Mouse (Mus musculus): Measurements from ENCODE around the gene Cdc37. TPM values are rescaled to one million over a fixed set of nuclear protein-coding genes. Genes with fewer than 3 reads are reported as not detected.

Cdc37 gene
- polyA plus RNA-seq, 1 experiment = 91.1 TPM

DNA sequence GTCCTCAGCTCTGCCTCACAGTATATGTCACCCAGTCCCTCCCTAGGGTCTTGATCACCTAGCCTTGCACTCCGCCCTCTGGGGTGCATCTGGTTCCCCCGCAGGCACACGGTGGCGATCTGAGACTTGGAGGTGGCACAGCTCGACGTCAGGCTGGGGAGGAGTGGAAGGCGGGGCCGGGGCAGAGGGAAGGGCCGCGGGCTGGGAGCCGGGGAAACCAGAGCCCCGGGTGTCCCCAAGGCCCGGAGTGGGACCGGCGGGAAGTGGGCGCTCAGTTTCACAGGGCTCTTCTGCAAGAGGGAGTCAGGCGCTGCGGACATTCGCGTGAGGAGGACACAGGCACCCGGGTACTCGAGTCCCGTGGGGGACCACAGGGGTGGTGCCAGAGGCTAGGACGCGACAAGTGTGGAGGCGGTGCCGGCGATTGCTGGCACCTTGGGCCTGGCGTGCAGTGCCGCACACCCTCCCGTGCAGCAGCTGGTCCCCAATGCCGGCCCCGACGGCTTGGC is 34.2 kb upstream of the Cdc37 start:
- H3K4me1 ChIP-seq (replicated peaks; ENCODE audit: control insufficient read depth, insufficient read depth, low read length) = peaks cover 18% of the 10 kb centered on the region
- 2% methylated on average over 34 of the region's 34 CpGs for WGBS
- TF ChIP-seq POLR2A (IDR thresholded peaks at IDR 0.05; ENCODE audit: control insufficient read depth, extremely low read depth, insufficient read depth, low read length, poor library complexity) (no peak), CTCF (IDR thresholded peaks at IDR 0.05; ENCODE audit: borderline replicate concordance, control insufficient read depth, extremely low read depth, insufficient read depth, low read length, poor library complexity) (peak; percentile 21; the same call in 1 of the 2 replicates)
- no peaks in the 10 kb centered on the region for H3K27me3 ChIP-seq (ENCODE audit: control insufficient read depth, insufficient read depth, low read length)
- no peak overlapping the region for H3K27ac ChIP-seq (ENCODE audit: control insufficient read depth, insufficient read depth, low read length)
- peak; percentile 55 for DNase-seq
- H3K4me3 ChIP-seq (ENCODE audit: control insufficient read depth, insufficient read depth, low read length) = peak overlapping the region; percentile 35
- no peaks in the 10 kb centered on the region for H3K36me3 ChIP-seq (ENCODE audit: control insufficient read depth, insufficient read depth, low read length)

DNA sequence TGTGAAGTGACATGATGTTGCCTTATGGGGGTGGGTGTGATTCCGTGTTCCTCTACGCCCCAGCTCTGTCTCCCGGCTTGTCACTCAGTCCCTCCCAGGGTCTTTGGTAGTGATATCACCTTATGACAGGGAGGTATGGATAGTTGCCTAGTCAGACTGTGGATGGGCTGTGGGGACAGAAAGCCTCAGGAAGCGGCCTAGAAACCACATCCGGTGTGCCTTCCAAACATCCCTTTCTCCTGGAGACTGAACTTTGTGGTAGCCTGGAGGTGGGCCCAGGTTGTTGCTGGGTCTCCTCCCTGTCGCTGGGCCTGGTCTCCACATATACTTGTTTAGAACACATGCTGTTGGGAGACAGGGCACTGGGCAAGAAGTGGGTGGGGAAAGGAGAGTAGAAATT is 33.6 kb upstream of the Cdc37 start:
- H3K4me1 ChIP-seq (replicated peaks; ENCODE audit: control insufficient read depth, insufficient read depth, low read length) = peaks cover 18% of the 10 kb centered on the region
- H3K4me3 ChIP-seq (ENCODE audit: control insufficient read depth, insufficient read depth, low read length) = no peak overlapping the region
- no peaks in the 10 kb centered on the region for H3K27me3 ChIP-seq (ENCODE audit: control insufficient read depth, insufficient read depth, low read length)
- DNase-seq = no peak
- WGBS = 40% methylated on average over 6 of the region's 6 CpGs
- H3K27ac ChIP-seq (ENCODE audit: control insufficient read depth, insufficient read depth, low read length) = no peak overlapping the region
- H3K36me3 ChIP-seq (ENCODE audit: control insufficient read depth, insufficient read depth, low read length) = no peaks in the 10 kb centered on the region
- TF ChIP-seq POLR2A (IDR thresholded peaks at IDR 0.05; ENCODE audit: control insufficient read depth, extremely low read depth, insufficient read depth, low read length, poor library complexity) (no peak), CTCF (IDR thresholded peaks at IDR 0.05; ENCODE audit: borderline replicate concordance, control insufficient read depth, extremely low read depth, insufficient read depth, low read length, poor library complexity) (no peak)

DNA sequence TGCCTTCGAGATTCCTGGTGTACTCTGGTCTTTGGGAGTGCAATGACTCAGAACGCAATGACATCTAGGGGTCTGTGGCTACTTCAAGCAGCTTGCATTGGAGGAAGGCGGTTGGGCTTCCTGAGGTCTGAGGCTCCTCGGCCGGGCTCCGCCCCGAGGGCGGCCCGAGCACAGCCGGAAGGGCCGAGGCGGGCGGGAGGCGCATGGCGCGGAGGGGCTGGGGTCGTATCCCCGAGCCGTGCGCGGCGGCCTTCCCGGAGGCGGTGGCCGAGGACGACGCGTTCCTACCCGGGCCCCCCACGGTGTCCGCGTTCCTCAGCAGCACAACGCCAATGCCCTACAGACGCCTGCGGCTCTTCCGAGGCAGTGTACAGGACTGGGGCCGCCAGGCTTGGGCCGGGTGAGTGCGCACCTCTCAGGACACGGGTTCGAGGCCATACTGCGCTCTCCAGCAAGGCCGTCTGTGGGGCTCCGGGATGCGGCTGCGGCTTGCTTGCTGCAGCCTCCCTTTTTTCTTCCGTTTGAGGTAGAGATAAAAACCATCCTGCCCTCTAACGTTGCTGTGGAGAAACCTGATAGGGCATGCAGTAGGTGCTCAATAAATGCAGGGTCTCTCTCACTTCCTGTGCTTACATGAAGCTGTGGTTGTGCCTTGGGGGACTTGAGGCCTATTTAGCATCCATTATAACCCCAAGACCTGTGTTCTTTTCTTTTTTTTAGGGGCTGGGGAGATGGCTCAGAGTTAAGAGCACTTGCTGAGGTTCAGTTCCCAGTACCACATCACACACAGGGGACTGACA is 31.8 kb upstream of the Cdc37 start:
- DNase-seq = no peak
- Histone ChIP-seq H3K27ac (ENCODE audit: control insufficient read depth, insufficient read depth, low read length) (no peak overlapping the region), H3K4me3 (ENCODE audit: control insufficient read depth, insufficient read depth, low read length) (peak overlapping the region; percentile 2; the same call in 1 of the 2 replicates), H3K4me1 (replicated peaks; ENCODE audit: control insufficient read depth, insufficient read depth, low read length) (peaks cover 18% of the 10 kb centered on the region), H3K36me3 (ENCODE audit: control insufficient read depth, insufficient read depth, low read length) (no peaks in the 10 kb centered on the region), H3K27me3 (ENCODE audit: control insufficient read depth, insufficient read depth, low read length) (no peaks in the 10 kb centered on the region)
- TF ChIP-seq POLR2A (IDR thresholded peaks at IDR 0.05; ENCODE audit: control insufficient read depth, extremely low read depth, insufficient read depth, low read length, poor library complexity) (no peak), CTCF (IDR thresholded peaks at IDR 0.05; ENCODE audit: borderline replicate concordance, control insufficient read depth, extremely low read depth, insufficient read depth, low read length, poor library complexity) (no peak)
- WGBS = 3% methylated on average over 45 of the region's 48 CpGs

DNA sequence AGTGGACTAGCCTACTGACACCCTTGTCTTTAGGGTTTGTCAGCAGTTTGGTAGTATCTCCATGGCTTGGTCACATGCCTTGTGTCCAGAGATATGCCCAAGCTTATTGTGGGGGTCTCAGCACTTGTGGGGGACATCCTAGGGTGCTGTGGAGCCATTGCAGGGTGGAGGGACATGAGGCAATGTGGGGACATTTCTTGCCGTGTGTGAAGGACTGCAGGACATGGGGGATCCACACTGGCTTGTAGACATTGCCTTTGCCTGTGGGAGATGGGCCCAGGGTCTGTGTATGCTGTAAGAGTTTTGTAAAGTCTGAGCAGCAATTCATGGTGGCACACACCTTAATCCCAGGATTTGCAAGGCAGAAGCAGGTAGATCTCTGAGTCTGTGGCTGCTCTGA is 31.1 kb upstream of the Cdc37 start:
- 88% methylated on average over 1 of the region's 1 CpGs for WGBS
- DNase-seq = no peak
- Histone ChIP-seq H3K27me3 (ENCODE audit: control insufficient read depth, insufficient read depth, low read length) (no peaks in the 10 kb centered on the region), H3K4me3 (ENCODE audit: control insufficient read depth, insufficient read depth, low read length) (no peak overlapping the region), H3K4me1 (replicated peaks; ENCODE audit: control insufficient read depth, insufficient read depth, low read length) (peaks cover 18% of the 10 kb centered on the region), H3K27ac (ENCODE audit: control insufficient read depth, insufficient read depth, low read length) (no peak overlapping the region), H3K36me3 (ENCODE audit: control insufficient read depth, insufficient read depth, low read length) (no peaks in the 10 kb centered on the region)
- no peak for TF ChIP-seq POLR2A (IDR thresholded peaks at IDR 0.05; ENCODE audit: control insufficient read depth, extremely low read depth, insufficient read depth, low read length, poor library complexity)
- TF ChIP-seq CTCF (IDR thresholded peaks at IDR 0.05; ENCODE audit: borderline replicate concordance, control insufficient read depth, extremely low read depth, insufficient read depth, low read length, poor library complexity) = no peak

DNA sequence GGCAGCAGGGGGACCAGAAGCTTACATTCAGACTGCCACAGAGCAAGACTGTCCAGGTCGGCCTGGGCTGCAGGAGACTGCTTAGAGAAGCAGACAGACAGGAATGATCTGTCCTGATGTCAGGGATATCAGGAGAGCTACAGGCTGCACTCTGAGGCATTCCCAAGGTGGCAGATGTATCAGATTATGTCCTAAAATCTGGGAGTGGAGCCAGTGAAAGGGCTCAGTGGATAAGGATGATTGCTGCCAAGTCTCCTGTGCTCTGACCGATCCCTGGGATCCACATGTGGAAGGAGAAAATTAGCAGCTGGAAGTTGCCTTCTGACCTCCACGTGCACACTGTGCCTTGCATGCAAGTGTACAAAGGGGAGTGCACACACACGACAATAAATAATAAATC is 30.6 kb upstream of the Cdc37 start:
- 93% methylated on average over 4 of the region's 4 CpGs for WGBS
- Histone ChIP-seq H3K4me1 (replicated peaks; ENCODE audit: control insufficient read depth, insufficient read depth, low read length) (peaks cover 18% of the 10 kb centered on the region), H3K27me3 (ENCODE audit: control insufficient read depth, insufficient read depth, low read length) (no peaks in the 10 kb centered on the region), H3K27ac (ENCODE audit: control insufficient read depth, insufficient read depth, low read length) (no peak overlapping the region), H3K36me3 (ENCODE audit: control insufficient read depth, insufficient read depth, low read length) (no peaks in the 10 kb centered on the region), H3K4me3 (ENCODE audit: control insufficient read depth, insufficient read depth, low read length) (no peak overlapping the region)
- DNase-seq = no peak
- TF ChIP-seq POLR2A (IDR thresholded peaks at IDR 0.05; ENCODE audit: control insufficient read depth, extremely low read depth, insufficient read depth, low read length, poor library complexity) = no peak

DNA sequence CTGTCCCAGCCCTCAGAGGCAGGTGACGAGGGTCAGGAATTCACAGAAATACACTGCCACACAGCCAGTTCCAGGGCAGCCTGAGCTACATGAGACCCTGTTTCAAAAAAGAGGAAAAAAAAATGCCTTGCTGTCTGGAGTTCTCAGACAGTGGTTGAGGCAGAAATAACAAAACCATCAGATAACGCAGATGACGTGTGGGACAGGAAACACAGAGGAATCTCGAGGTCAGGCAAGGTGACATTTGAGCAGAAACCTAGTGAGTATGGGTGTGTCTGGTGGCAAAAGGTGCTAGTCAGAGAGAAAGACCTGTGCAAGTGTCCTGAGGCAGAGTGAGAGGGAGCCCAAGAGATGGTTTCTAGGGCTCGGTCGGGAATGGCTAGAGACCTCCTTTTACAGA is 22.6 kb upstream of the Cdc37 start:
- H3K36me3 ChIP-seq (ENCODE audit: control insufficient read depth, insufficient read depth, low read length) = no peaks in the 10 kb centered on the region
- H3K27ac ChIP-seq (ENCODE audit: control insufficient read depth, insufficient read depth, low read length) = peak overlapping the region; percentile 39; the same call in 1 of the 2 replicates
- H3K27me3 ChIP-seq (ENCODE audit: control insufficient read depth, insufficient read depth, low read length) = no peaks in the 10 kb centered on the region
- WGBS = 39% methylated on average over 6 of the region's 6 CpGs
- DNase-seq = no peak
- H3K4me1 ChIP-seq (replicated peaks; ENCODE audit: control insufficient read depth, insufficient read depth, low read length) = peaks cover 33% of the 10 kb centered on the region
- H3K4me3 ChIP-seq (ENCODE audit: control insufficient read depth, insufficient read depth, low read length) = no peak overlapping the region
- no peak for TF ChIP-seq POLR2A (IDR thresholded peaks at IDR 0.05; ENCODE audit: control insufficient read depth, extremely low read depth, insufficient read depth, low read length, poor library complexity)
- no peak for TF ChIP-seq CTCF (IDR thresholded peaks at IDR 0.05; ENCODE audit: borderline replicate concordance, control insufficient read depth, extremely low read depth, insufficient read depth, low read length, poor library complexity)
